Mouse (Mus musculus) retina, embryonic 14.5 days (tissue): ENCODE measurements around the gene Axdnd1.
A peak's percentile ranks its signal among the peaks of the same experiment; 100 is the strongest.
"Not testable (repeated sequence)": the region's sequence is repeated elsewhere in the genome, so short reads cannot be mapped to it uniquely, and the experiment has no call there.

Experiments
- DNase-seq: peaks from one replicate; pipeline ENCODE4 v3.0.0-alpha.2; 2015; ENCODE audit warnings: low spot score

Gene Axdnd1

GRCm38 (mm10) chr1:156437016-156437708 is 16.2 kb upstream of the Axdnd1 start:
- DNase-seq, result no peak

GRCm38 (mm10) chr1:156433497-156433896 is 12.5 kb upstream of the Axdnd1 start:
- no peak for DNase-seq

DNA sequence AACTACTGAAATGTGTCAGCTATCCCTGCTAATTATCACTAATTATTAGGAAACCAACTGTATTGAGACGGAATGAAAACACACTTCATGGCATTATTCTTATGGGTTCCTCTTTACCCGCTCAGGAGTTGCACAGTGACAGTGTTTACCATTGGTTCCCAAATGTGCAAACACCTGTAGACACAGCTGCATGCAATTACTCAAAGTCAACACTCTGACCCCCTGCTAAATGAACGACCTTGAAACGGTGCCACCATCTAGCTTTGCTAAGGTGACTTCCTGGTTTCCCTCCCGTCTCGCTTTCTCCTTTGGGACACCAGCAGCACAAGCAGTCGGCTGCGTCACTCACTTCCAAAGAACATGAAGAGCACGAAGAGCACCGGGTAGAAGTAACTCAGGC is 11.5 kb upstream of the Axdnd1 start:
- DNase-seq, result no peak

DNA sequence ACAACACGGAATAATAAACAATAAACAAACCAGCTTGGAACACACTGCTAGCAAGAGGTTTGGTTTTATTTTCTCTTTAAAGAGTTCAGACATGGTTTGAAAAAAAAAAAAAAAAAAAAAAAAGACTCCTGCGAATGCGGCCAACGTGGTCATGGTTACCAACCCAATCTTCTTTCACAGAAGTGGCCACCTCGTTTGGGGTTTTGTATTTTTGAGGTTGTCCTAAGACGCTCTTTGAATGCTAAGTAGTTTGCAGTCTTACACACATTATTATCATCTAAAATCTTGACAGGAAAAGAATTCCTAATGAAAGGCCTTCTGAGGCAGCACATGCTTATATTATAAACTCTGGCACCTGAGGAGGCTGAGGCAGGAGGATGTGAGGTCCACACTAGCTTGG is 7.5 kb upstream of the Axdnd1 start:
- no peak for DNase-seq

DNA sequence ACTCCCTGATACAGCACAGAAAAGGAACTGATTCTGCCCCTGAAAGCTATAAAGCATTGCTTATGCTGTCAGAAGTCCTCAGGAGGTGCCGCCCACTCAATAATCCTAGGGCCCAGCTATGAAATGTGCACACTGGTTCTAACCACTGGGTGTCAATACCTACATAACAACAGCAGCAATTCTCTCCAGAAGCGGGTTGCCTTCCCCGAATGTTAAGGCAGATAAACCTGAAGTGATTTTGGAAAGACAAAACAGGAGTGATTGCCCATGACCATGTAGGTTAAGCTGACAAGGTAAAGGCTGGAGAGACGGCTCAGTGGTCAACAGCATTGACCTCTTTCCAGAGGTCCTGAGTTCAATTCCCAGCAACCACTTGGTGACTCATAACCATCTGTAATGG is 4.8 kb upstream of the Axdnd1 start:
- DNase-seq, result no peak

DNA sequence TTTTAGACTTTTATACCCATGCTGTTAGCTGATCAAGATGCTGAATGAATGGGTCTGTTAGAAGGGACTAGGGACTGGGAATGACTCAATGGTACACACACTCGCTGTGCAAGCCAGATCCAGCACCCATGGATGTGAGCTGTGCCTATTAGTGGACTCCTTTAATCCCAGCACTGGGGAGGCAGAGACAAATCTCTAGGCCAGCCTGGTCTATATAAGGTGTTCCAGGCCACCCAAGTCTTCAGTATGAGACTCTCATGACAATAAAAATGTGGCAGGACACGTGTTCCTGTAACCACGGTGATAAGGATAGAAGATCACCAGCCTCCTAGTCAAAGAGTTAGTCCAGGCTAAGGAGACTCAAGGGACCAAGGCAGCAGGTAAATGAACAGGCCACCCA is 3.1 kb upstream of the Axdnd1 start:
- no peak for DNase-seq

DNA sequence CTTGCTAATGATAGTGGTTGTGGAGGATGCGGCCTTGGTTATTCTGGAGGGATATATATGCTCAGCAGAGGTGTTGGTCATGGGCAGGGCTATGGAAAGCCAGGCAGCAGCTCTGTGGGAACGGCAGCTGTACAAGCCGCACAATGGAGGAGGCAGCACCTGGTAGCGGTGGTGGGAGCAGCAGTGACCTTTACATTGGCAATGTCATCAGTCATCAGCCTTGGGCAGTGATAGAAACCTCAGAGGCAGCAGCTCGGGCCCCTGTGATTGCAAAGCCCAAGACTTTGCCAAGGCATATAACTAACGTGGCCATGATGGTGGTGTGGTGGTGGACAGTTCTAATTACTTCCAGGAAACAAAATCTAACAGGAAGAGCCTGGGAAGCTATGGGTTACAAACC is 2.5 kb upstream of the Axdnd1 start:
- DNase-seq, result no peak

DNA sequence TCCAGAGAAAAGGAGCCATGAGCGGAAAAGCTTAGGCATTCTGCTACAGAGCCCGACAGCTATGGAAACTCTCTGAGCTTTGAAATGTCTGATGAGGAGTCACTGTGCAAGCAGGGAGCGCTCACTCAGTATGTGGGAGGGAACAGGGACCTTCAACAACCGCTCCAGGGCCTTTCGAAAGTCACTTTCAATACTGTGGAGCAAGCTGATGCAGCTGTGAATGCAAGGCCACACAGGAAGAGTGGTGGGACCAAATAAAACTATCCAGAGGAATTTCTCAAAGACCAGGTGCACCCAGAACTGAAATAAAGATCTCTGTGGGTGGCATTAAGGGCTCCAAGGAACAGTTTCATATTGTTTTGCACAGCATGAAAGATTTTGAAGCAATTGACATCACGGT is 1.9 kb upstream of the Axdnd1 start:
- DNase-seq, result no peak

GRCm38 (mm10) chr1:156418170-156418569 is 2.8 kb downstream of the Axdnd1 start:
- peak; percentile 67 for DNase-seq

GRCm38 (mm10) chr1:156408521-156408920 is 12.4 kb downstream of the Axdnd1 start:
- no peak for DNase-seq

- DNase-seq, result no peak
Measured at GRCm38 (mm10) chr1:156408004-156408403, 13.0 kb downstream of the Axdnd1 start.

- DNase-seq, result no peak
Measured at GRCm38 (mm10) chr1:156403251-156403650, 17.7 kb downstream of the Axdnd1 start.

DNA sequence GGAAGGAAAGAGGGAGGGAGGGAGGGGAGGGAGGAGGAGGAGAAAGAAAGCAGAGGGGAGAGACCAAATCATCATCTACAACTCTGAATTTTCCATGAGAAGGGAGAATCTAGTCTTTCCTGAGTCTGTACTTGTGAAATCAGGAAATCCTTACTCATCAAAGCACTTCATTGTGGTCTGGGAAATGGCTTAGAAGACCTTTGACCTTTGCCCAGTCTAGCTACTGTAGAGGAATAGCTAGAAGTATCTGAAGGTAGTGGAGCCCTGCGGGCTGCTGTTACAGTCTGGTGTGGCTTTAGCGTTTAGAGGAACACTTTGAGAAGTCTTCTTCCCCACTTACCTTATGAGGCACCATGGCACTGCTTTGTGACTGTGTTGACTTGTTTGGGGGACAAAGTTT is 18.5 kb downstream of the Axdnd1 start:
- no peak for DNase-seq

DNA sequence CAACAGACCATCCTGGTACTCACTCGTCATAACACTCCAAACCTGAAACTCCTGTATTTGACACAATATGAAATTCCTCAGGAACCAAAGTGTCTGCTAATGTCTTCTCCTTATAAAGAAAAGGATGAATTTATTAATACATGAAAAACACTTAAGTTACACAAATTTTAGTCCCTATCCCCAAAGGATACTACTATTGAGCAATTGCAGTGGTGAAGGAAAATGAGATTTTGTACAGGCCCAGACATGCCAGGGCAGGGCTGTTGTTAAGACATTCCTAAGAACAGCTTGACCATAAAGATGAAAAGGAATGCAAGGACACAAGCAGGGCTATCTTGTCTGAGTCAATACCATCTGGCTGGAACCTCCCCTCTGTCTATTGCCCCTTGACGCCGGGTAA is 20.8 kb downstream of the Axdnd1 start:
- not testable (repeated sequence) for DNase-seq

- DNase-seq, result no peak
Measured at GRCm38 (mm10) chr1:156393148-156393547, 27.8 kb downstream of the Axdnd1 start.

DNA sequence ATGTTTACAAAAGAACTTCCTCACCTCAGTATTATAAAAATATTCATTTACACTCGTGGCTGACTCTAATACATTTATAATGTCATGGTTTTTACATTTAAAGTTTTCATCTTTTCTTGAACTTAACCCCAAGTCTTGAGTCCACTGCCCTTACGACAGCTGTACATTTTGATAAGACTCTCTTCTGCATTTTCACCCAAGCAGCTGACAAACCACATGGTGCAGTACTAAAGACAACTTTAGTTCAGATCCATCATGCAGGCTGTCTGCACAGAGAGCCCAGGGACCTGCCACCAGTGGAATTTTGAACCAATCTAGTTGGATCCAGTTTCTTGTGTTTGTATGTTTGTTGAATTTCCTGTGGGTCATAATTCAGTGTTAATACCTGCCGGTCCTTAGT is 34.1 kb downstream of the Axdnd1 start:
- no peak for DNase-seq

DNA sequence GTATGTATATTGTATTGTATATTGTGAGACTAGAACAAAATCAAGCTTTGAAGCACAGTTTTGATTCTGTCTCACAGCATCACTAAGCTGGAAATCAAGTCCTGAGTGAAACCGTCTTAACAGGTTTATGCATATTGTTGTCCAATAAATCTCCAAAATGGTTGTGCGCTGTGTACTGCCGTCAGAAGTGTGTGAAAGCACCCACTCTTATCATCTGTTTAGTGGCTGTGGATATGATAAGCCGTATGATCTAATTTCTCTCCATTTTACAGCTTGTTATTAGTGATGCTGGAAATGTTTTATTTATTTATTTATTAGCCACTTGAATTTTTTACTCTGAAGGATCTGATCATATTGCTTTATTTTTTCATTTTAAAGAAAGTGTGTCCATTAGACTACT is 34.7 kb downstream of the Axdnd1 start:
- DNase-seq, result no peak

DNA sequence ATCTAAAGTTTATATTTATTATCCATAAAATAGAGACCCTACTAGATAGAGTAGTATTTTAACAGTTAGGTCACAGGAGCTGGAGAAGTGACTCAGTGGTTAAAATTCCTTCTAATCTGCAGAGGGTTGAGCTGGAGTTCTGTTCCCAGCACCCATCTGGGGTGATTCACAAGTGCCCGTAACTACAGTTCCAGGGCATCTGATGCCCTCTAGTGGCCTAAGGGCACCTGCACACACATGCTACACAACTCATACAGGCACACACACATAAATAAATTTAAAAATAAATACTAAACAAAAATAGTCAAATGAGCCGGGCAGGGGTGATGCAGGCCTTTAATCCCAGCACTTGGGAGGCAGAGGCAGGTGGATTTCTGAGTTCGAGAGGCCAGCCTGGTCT is 39.7 kb downstream of the Axdnd1 start:
- DNase-seq, result no peak

- DNase-seq, result no peak
Measured at GRCm38 (mm10) chr1:156365740-156366139, 55.2 kb downstream of the Axdnd1 start, which contains the start of gene Gm2000. Gm2000 (plus strand) TSS chr1:156366040.

- DNase-seq, result no peak
Measured at GRCm38 (mm10) chr1:156352466-156352865, 68.5 kb downstream of the Axdnd1 start.

GRCm38 (mm10) chr1:156350441-156350840 is 70.5 kb downstream of the Axdnd1 start:
- no peak for DNase-seq

DNA sequence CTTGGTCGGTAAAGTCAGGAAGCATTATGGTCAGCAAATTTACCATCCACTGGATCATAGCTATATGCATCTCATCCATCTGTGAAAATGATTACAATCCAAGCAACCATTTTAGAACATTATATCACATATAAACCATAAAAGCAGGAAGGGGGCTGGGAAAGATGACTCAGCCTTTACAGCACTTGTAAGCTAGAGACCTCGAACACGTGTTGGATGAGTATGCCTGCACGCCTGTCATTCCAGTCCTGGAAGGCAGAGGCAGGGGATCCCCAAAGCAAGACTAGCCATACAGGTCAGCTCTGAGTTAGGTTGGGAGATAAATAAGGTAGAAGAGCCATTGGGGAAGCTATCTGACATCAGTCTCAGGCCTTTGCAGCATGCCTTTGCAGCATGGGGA is 71.9 kb downstream of the Axdnd1 start:
- DNase-seq, result no peak

GRCm38 (mm10) chr1:156345633-156346032 is 75.3 kb downstream of the Axdnd1 start:
- DNase-seq, result no peak

DNA sequence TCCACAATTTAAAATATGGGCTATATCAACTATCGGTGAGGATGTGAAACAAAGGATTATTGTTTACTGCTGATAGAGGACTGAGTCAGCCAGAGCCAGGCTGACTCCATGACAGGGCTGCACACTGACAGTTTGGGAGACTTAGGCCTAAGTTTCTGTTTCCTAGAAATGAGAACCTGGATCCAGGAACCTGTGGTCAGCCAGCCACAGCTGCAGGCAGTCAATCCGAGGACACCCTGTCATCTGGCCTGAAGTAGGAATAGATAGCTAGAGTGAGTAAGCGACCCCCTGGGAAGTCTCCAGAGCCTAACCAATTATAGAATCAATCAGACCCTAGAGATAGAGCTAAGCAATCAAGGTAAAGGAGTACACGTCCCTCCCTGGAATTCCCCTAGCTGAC is 76.5 kb downstream of the Axdnd1 start:
- DNase-seq, result no peak

- DNase-seq, result no peak
Measured at GRCm38 (mm10) chr1:156340847-156341246, 80.1 kb downstream of the Axdnd1 start.
